In the genomic region with DNA sequence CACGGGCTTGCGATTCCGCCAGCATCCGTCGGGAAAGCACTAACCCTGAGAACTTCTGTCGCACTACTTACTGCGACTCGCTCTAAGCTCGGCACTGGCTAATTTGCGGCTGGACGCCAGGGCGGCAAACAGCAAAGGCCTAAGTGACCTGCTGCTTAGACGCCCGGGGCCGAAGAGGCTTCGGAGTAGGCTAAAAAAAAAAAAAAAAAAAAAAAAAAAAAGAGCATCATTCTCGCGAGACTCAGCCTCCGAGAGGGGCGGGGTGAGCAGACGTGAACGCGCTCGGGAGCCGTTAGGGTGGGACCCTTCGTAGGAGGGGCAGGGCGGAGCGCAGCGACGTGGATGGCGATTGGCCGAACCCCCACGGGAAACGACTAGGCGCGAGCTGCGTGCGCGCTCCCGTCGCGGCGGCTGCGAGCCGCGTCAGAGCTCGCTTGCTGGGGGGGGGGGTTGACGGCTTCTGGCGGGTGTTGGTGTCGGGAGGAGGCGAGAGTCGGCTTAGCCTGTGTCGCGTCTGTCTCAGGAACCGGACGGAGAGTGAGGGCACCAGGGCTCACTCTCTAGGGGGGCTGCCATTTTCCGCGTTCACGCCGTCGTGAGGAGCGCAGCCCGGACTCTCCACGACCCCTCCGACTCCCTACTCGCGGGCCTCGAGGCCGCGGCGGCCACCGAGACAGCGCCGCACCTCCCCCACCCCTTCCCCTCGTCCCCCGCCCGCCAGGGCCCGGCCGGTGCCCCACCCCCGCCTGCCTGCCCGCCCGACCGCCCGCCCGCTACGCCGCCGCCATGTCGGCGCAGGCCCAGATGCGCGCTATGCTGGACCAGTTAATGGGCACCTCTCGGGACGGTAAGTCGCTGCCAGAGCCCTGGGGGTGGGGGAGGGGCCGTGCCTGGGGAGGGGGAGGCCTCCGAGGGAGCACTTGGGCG, we compare ENCODE assay signal across 1 mouse cellular context.
TF ChIP-seq lines count a peak whose summit lies in the region.

Gene Luc7l2, plus strand, starts transcription at position 273 of the 927 bp plus-strand sequence.

TF ChIP-seq in MEL, 35 proteins besides CTCF, POLR2A, EP300 and RAD21 (continued from another document):
- TF ChIP-seq TAL1 (IDR thresholded peaks at IDR 0.05; ENCODE audit: low read length) (no peak), USF1 (IDR thresholded peaks at IDR 0.05; ENCODE audit: low read depth, low read length) (no peak), POLR2AphosphoS5 (IDR thresholded peaks at IDR 0.05; ENCODE audit: borderline replicate concordance, low read depth, low read length) (0 out of 2 replicates have a peak, but pooled peaks have one; percentile 43), CHD2 (IDR thresholded peaks at IDR 0.05; ENCODE audit: low read length) (peak; percentile 99), TCF12 (IDR thresholded peaks at IDR 0.05; ENCODE audit: low read depth, low read length) (peak; percentile 77), RCOR1 (IDR thresholded peaks at IDR 0.05; ENCODE audit: low read depth, low read length) (no peak), TBP (IDR thresholded peaks at IDR 0.05; ENCODE audit: low read depth, low read length) (peak; percentile 87), ELF1 (IDR thresholded peaks at IDR 0.05; ENCODE audit: low read depth, low read length) (no peak; the same call in 1 of the 2 replicates), KAT2A (conservative IDR thresholded peaks at IDR 0.05; ENCODE audit: low read depth, low read length) (no peak; the same call in 1 of the 2 replicates), HCFC1 (IDR thresholded peaks at IDR 0.05; ENCODE audit: low read depth, low read length) (peak; percentile 88), CHD1 (IDR thresholded peaks at IDR 0.05; ENCODE audit: low read depth, low read length) (no peak; the same call in 1 of the 2 replicates), GATA1 (IDR thresholded peaks at IDR 0.05; ENCODE audit: low read depth, low read length) (no peak), NELFE (IDR thresholded peaks at IDR 0.05; ENCODE audit: low read depth, low read length) (peak; percentile 98), ZKSCAN1 (IDR thresholded peaks at IDR 0.05; ENCODE audit: low read depth, low read length) (peak; percentile 62; the same call in 1 of the 2 replicates), MEF2A (IDR thresholded peaks at IDR 0.05; ENCODE audit: extremely low read depth, insufficient replicate concordance, low read depth, low read length, poor library complexity, severe bottlenecking) (no peak), MXI1 (IDR thresholded peaks at IDR 0.05; ENCODE audit: low read depth, low read length) (peak; percentile 19)
